Mouse (Mus musculus) erythroblast, embryonic 14.5 days (primary cell): Measurements from ENCODE around the gene Selenon. TPM values are rescaled to one million over a fixed set of nuclear protein-coding genes. Genes with fewer than 3 reads are reported as not detected.

ENCODE experiments used
- H3K27me3 ChIP-seq: 2 replicates; pipeline ENCODE4 v1.6.1; 2012; ENCODE audit warnings: inconsistent platforms; ENCODE audit not compliant: control insufficient read depth
- H3K36me3 ChIP-seq: 2 replicates; pipeline ENCODE4 v1.6.1; 2012; ENCODE audit warnings: mild to moderate bottlenecking, inconsistent platforms; ENCODE audit not compliant: control insufficient read depth
- H3K4me1 ChIP-seq: 2 replicates; pipeline ENCODE4 v1.6.1; 2012; ENCODE audit warnings: inconsistent platforms; ENCODE audit not compliant: control insufficient read depth
- H3K4me3 ChIP-seq: replicated peaks from 2 replicates; pipeline ENCODE3; 2012; ENCODE audit warnings: moderate library complexity, mild to moderate bottlenecking, inconsistent platforms
- H3K9me3 ChIP-seq: 2 replicates; pipeline ENCODE4 v1.6.1; 2012; ENCODE audit warnings: low read length, inconsistent platforms, mixed read lengths; ENCODE audit not compliant: control insufficient read depth
- GATA1 ChIP-seq: IDR thresholded peaks from 2 replicates; pipeline ENCODE4 v1.6.1; 2012; ENCODE audit warnings: low read length, inconsistent platforms, mixed read lengths
- TAL1 ChIP-seq: IDR thresholded peaks from 3 replicates; pipeline ENCODE4 v1.6.1; 2012; ENCODE audit warnings: low read length, inconsistent platforms, mixed read lengths
- polyA plus RNA-seq: library from polyadenylated mRNA; stranded (reverse); fragments of >175 nt; gene quantifications from 2 replicates; pipeline ENCODE4 v1.2.3, GENCODE M21; 2012

Selenon gene
- polyA plus RNA-seq, 1 experiment, result 0.08 TPM

DNA sequence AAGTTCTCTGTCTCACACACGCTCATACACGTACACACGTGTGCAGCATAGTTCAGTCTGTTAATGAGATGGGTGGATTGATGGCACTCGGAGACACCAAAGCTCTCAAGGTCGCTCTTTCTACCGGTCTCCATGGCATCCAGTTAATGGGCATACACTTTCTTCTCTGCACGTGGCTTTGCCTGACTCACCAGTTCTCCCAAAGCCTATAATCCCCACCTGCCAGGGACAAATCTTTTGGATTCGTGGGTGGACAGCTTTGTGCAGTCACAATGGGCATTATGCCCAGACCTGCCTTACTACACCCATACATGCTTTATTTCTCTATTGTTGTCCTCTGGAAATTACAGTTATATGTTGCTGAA lies 16.2 kb downstream of the Selenon start:
- Histone ChIP-seq H3K4me3 (peak overlapping the region; percentile 99), H3K9me3 (no peaks in the 10 kb centered on the region), H3K4me1 (peaks cover 42% of the 10 kb centered on the region), H3K27me3 (peaks cover 3% of the 10 kb centered on the region), H3K36me3 (peaks cover 13% of the 10 kb centered on the region)
- TF ChIP-seq TAL1, result no peak
- TF ChIP-seq GATA1, result no peak

DNA sequence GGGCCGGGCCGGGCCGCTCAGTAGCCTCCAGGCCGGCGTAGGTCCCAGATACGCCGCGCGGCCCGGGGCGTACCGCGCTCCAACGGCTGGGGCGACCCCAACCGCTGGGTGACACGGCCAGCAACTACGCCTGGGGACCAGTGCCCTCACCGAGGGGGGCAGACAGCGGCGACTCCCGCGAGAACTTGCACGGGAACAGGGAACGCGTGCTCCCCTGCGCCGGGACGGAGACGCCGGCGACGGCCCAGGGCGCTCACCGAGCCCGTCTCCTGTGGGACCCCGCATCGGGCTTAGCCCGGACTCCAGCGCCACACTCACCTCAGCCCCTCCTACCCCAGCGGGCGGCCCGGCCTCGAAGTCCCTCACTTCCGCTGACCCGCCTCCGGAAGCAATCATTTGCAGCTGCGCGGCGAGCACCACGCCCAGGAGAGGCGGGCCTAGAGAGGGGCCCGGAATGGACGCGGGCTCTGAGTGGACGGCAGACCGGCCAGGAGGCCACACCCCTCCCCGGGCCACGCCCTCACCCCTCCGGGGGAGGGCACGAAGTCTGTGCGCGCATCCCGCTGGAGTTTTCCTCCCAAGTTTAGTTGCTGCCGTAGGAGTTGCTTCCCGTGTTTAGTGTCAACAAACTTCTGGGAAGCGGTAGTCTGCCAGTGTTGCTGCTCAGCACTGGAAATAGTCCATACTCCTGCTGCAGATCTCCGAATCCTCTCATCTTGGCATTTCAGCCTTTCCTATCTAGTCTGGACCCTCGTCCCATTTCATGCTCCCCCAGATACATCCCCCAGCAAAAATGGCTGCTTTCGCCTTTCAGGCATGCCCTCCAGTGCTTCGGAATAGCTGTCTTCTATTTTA lies 16.8 kb downstream of the Selenon start, which contains the start of gene Mtfr1l:
TSS of gene Mtfr1l (minus strand) at position 456 of the 855 bp plus-strand sequence.
- TF ChIP-seq GATA1, result no peak
- TF ChIP-seq TAL1, result no peak
- peak within 1 kb of the TSS; percentile 99 for H3K4me3 ChIP-seq
- peaks cover 19% of the 10 kb centered on the region for H3K36me3 ChIP-seq
- H3K27me3 ChIP-seq, result peaks cover 3% of the 10 kb centered on the region
- H3K4me1 ChIP-seq, result peaks cover 42% of the 10 kb centered on the region
- H3K9me3 ChIP-seq, result no peaks in the 10 kb centered on the region

GRCm38 (mm10) chr4:134534124-134534886 lies 17.7 kb downstream of the Selenon start:
- Histone ChIP-seq H3K27me3 (peaks cover 3% of the 10 kb centered on the region), H3K4me3 (peak overlapping the region; percentile 99), H3K9me3 (no peaks in the 10 kb centered on the region), H3K4me1 (peaks cover 42% of the 10 kb centered on the region), H3K36me3 (peaks cover 28% of the 10 kb centered on the region)
- no peak; the same call in 1 of the 2 replicates for TF ChIP-seq GATA1
- TF ChIP-seq TAL1, result no peak

- Histone ChIP-seq H3K4me1 (peaks cover 42% of the 10 kb centered on the region), H3K9me3 (no peaks in the 10 kb centered on the region), H3K27me3 (peaks cover 3% of the 10 kb centered on the region), H3K36me3 (peaks cover 37% of the 10 kb centered on the region), H3K4me3 (peak overlapping the region; percentile 99)
- TF ChIP-seq TAL1 (no peak), GATA1 (no peak)
Observed at GRCm38 (mm10) chr4:134533421-134533820, 18.5 kb downstream of the Selenon start.

GRCm38 (mm10) chr4:134532928-134533327 lies 19.0 kb downstream of the Selenon start:
- peaks cover 42% of the 10 kb centered on the region for H3K4me1 ChIP-seq
- H3K9me3 ChIP-seq, result no peaks in the 10 kb centered on the region
- peaks cover 3% of the 10 kb centered on the region for H3K27me3 ChIP-seq
- H3K36me3 ChIP-seq, result peaks cover 42% of the 10 kb centered on the region
- H3K4me3 ChIP-seq, result no peak overlapping the region
- TF ChIP-seq TAL1 (no peak), GATA1 (no peak)

- H3K4me3 ChIP-seq, result no peak overlapping the region
- no peaks in the 10 kb centered on the region for H3K9me3 ChIP-seq
- no peaks in the 10 kb centered on the region; the same call in none of the 2 replicates for H3K4me1 ChIP-seq
- no peaks in the 10 kb centered on the region for H3K27me3 ChIP-seq
- no peak for TF ChIP-seq TAL1
- TF ChIP-seq GATA1, result no peak
- peaks cover 96% of the 10 kb centered on the region for H3K36me3 ChIP-seq
Observed at GRCm38 (mm10) chr4:134526220-134526619, 25.7 kb downstream of the Selenon start.

DNA sequence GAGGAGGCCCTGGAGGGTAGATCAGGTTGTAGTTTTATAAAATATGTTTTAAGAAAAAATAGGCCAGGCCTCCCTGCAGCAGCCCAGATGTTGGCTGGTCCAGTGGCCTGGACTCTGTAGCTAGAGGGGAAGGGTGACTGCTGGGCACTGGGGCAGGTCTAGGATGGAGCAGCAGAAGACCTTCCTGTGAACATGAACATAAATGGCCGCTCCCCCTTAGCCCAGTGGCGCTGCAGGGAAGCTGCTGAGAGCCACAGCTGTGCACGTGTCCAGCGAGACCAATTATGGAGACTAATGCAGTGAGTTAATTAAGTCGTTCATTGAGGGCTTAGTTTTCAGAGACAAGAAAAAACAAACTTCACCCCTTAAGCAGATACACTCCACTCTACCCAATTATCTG lies 26.2 kb downstream of the Selenon start:
- Histone ChIP-seq H3K27me3 (no peaks in the 10 kb centered on the region), H3K4me1 (no peaks in the 10 kb centered on the region; the same call in 1 of the 2 replicates), H3K4me3 (no peak overlapping the region), H3K36me3 (peaks cover 95% of the 10 kb centered on the region), H3K9me3 (no peaks in the 10 kb centered on the region)
- TF ChIP-seq GATA1, result no peak
- no peak for TF ChIP-seq TAL1

DNA sequence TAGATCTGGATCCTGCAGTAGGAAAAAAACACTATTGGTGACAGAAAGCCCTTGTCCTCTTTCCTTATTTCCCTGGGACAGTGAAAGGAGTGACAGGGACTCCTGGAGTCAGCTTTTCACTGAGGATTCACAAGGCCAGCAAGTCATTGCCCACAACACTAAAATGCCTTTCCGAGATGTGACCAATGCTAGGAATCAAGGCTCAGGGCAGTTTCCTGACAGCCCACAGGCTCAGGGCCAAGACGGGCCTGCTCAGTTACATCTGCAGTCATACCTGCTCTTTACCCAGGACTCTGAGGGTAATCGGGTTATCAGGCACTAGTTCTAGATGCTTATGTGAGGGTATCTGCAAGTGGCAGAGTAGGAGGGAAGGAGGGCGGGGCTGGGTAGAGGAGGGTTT lies 28.5 kb downstream of the Selenon start:
- Histone ChIP-seq H3K36me3 (peaks cover 87% of the 10 kb centered on the region), H3K27me3 (no peaks in the 10 kb centered on the region), H3K4me3 (no peak overlapping the region), H3K9me3 (no peaks in the 10 kb centered on the region), H3K4me1 (no peaks in the 10 kb centered on the region; the same call in none of the 2 replicates)
- no peak for TF ChIP-seq TAL1
- no peak for TF ChIP-seq GATA1

DNA sequence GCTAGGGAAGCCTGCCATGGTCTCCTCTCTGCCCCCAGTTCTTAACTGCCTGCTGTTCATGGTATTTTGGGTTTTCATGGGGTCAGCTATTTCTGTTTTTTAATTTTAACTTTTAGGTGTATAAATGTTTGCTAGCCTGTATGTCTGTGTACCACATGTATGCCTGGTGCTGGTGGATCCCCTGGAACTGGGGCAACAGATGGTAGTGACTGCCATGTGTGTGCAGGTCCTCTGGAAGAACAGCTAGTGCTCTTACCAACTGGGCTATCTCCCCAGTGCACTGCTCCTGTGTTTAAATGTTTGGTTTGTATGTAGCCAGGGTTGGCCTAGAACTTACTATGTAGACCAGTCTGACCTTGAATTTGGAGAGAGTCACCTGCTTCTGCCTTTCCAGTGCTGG lies 32.7 kb downstream of the Selenon start:
- H3K36me3 ChIP-seq, result peaks cover 78% of the 10 kb centered on the region
- TF ChIP-seq TAL1, result no peak
- TF ChIP-seq GATA1, result no peak
- peaks cover 31% of the 10 kb centered on the region for H3K4me1 ChIP-seq
- H3K4me3 ChIP-seq, result no peak overlapping the region
- no peaks in the 10 kb centered on the region for H3K9me3 ChIP-seq
- no peaks in the 10 kb centered on the region for H3K27me3 ChIP-seq
